Comparison of ENCODE assay signal across 8 mouse cellular contexts in genomic region chr9:60837449-60838141, GRCm38 (mm10). TPM values are rescaled to one million over a fixed set of nuclear protein-coding genes. Genes with fewer than 3 reads are reported as not detected.
DNase-seq lines count a peak whose midpoint lies in the region; ATAC-seq and TF ChIP-seq lines count a peak whose summit lies in the region.

No protein-coding gene starts in this region.

- peak overlapping the region; percentile 52 for H3K4me2 ChIP-seq in intestine, postnatal 0 days (replicated peaks; ENCODE audit: low read depth)
- H3K4me2 ChIP-seq in lung, postnatal 0 days (replicated peaks; ENCODE audit: low read depth, low read length), result peak overlapping the region; percentile 59

- WGBS in intestine, postnatal 0 days, result 25% methylated on average over 20 of the region's 20 CpGs
- 5% methylated on average over 20 of the region's 20 CpGs for WGBS in lung, postnatal 0 days
- WGBS in small intestine, adult 2 months, result 55% methylated on average over 20 of the region's 20 CpGs

- ATAC-seq in intestine, postnatal 0 days, result peak; percentile 26; the same call in 1 of the 2 replicates
- ATAC-seq in lung, postnatal 0 days, result peak; percentile 94
- ATAC-seq in erythroblast, adult 5-6 weeks (replicated peaks; ENCODE audit: low FRiP score, poor library complexity, severe bottlenecking), result no peak
- ATAC-seq in activated CD4-positive, CD25-positive, alpha-beta regulatory T cell, adult 4 months, result no peak

- peak overlapping the region; percentile 27; the same call in 1 of the 2 replicates for H3K9ac ChIP-seq in intestine, postnatal 0 days (ENCODE audit: low read depth, low read length)
- H3K9ac ChIP-seq in lung, postnatal 0 days (replicated peaks; ENCODE audit: low read depth), result peak overlapping the region; percentile 37

- H3K27me3 ChIP-seq in intestine, postnatal 0 days (replicated peaks; ENCODE audit: control insufficient read depth, insufficient read depth, low read length), result no peaks in the 10 kb centered on the region
- no peaks in the 10 kb centered on the region for H3K27me3 ChIP-seq in lung, postnatal 0 days (replicated peaks; ENCODE audit: insufficient read depth, low read length)
- no peaks in the 10 kb centered on the region for H3K27me3 ChIP-seq in small intestine, adult 2 months (ENCODE audit: control insufficient read depth, insufficient read depth, low read length)

- H3K27ac ChIP-seq in intestine, postnatal 0 days (ENCODE audit: low read depth, low read length), result peak overlapping the region; percentile 52
- peak overlapping the region; percentile 84 for H3K27ac ChIP-seq in lung, postnatal 0 days (ENCODE audit: low read length)
- peak overlapping the region; percentile 6; the same call in 1 of the 2 replicates for H3K27ac ChIP-seq in small intestine, adult 2 months (ENCODE audit: insufficient read depth, low read depth, low read length)

- H3K9me3 ChIP-seq in intestine, postnatal 0 days (ENCODE audit: control insufficient read depth), result no peaks in the 10 kb centered on the region
- H3K9me3 ChIP-seq in lung, postnatal 0 days (ENCODE audit: low read length), result no peaks in the 10 kb centered on the region

- H3K4me1 ChIP-seq in intestine, postnatal 0 days (replicated peaks; ENCODE audit: control insufficient read depth, insufficient read depth, low read length), result peaks cover 12% of the 10 kb centered on the region
- peaks cover 25% of the 10 kb centered on the region; the same call in 1 of the 2 replicates for H3K4me1 ChIP-seq in lung, postnatal 0 days (ENCODE audit: insufficient read depth, low read depth, low read length)
- peaks cover 9% of the 10 kb centered on the region for H3K4me1 ChIP-seq in small intestine, adult 2 months (ENCODE audit: control insufficient read depth, insufficient read depth, insufficient read length, low read length)

- no peak for TF ChIP-seq CTCF in intestine, postnatal 0 days (IDR thresholded peaks at IDR 0.05; ENCODE audit: low read depth)
- no peak for TF ChIP-seq CTCF in lung, postnatal 0 days (IDR thresholded peaks at IDR 0.05)
- TF ChIP-seq CTCF in small intestine, adult 2 months (IDR thresholded peaks at IDR 0.05; ENCODE audit: extremely low read depth, insufficient read length, insufficient replicate concordance, low read depth, low read length), result no peak

- peak overlapping the region; percentile 14; the same call in 1 of the 2 replicates for H3K4me3 ChIP-seq in intestine, postnatal 0 days (ENCODE audit: low read depth, low read length)
- H3K4me3 ChIP-seq in lung, postnatal 0 days (ENCODE audit: low read depth, low read length), result peak overlapping the region; percentile 38
- H3K4me3 ChIP-seq in small intestine, adult 2 months (ENCODE audit: low read depth, low read length), result peak overlapping the region; percentile 18

- no peak for TF ChIP-seq POLR2A in small intestine, adult 2 months (IDR thresholded peaks at IDR 0.05; ENCODE audit: low read depth, low read length)

- H3K36me3 ChIP-seq in intestine, postnatal 0 days (ENCODE audit: control insufficient read depth, insufficient read depth), result peaks cover 4% of the 10 kb centered on the region; the same call in 1 of the 2 replicates
- H3K36me3 ChIP-seq in lung, postnatal 0 days (ENCODE audit: insufficient read depth, low read length), result no peaks in the 10 kb centered on the region
- H3K36me3 ChIP-seq in small intestine, adult 2 months (ENCODE audit: control insufficient read depth, insufficient read depth, low read length), result peaks cover 2% of the 10 kb centered on the region; the same call in 1 of the 2 replicates

- peak; percentile 76 for TF ChIP-seq EP300 in lung, postnatal 0 days (IDR thresholded peaks at IDR 0.05)

- DNase-seq in urinary bladder, adult 18-20 months (ENCODE audit: low spot score in 2 of 2), result peak; percentile 42 to 67
- DNase-seq in urinary bladder, postnatal 4 days (ENCODE audit: low spot score in 2 of 2), result no peak
- DNase-seq in heart, adult 11 months, result peak; percentile 98
- DNase-seq in lung, postnatal 0 days (ENCODE audit: low spot score), result peak; percentile 96

RNA-seq across cellular contexts. Expression of gene Uaca, which starts 43.3 kb away (rescaled TPM):
- 34.6 and 39.3 TPM in 2 replicates for polyA plus RNA-seq in intestine, postnatal 0 days (2015; fragmentation: Nextera tagmentation; extraction: Ambion mirVana)
- 23.5 and 25.9 TPM in 2 replicates for polyA plus RNA-seq in lung, postnatal 0 days (2015; fragmentation: Nextera tagmentation; extraction: Ambion mirVana)
- 7.9 and 23.3 TPM in 2 replicates for polyA plus RNA-seq in small intestine, adult 2 months (2012; rRNA removed)
- not detected in 2 replicates for total RNA-seq in erythroblast, adult 5-6 weeks (2015; ENCODE audit: low replicate concordance)
- not detected in 2 replicates for total RNA-seq in erythroblast, adult 5-6 weeks (2017; ENCODE audit: low replicate concordance)
- polyA plus RNA-seq in activated CD4-positive, CD25-positive, alpha-beta regulatory T cell, adult 4 months (2017; shearing (Covaris generic)), result not detected

Comparison
In these comparisons a context has a peak if more than half of its experiments do, and no peak if none do; other contexts are left out.
1. DNase-seq: peak in urinary bladder, adult 18-20 months (2 of 2), heart, adult 11 months (single experiment) and lung, postnatal 0 days (single experiment); none in urinary bladder, postnatal 4 days (0 of 2).
2. ATAC-seq: peak in intestine, postnatal 0 days (single experiment) and lung, postnatal 0 days (single experiment); none in erythroblast, adult 5-6 weeks (single experiment) and activated CD4-positive, CD25-positive, alpha-beta regulatory T cell, adult 4 months (single experiment).
3. H3K27ac ChIP-seq: peak in every context shown above with its lines; median percentile 84 in lung, postnatal 0 days; 52 in intestine, postnatal 0 days; 6 in small intestine, adult 2 months.
4. Peak in every context shown above with its lines, with median percentiles within 50 percentile points of each other: H3K4me3 ChIP-seq.